Mouse (Mus musculus) fat pad, adult 2 months (tissue): ENCODE results near the gene Tert.
A peak's percentile ranks its signal among the peaks of the same experiment; 100 is the strongest.

Experiments used
- DNase-seq: peaks from one replicate; pipeline ENCODE4 v3.0.0-alpha.2; 2011; ENCODE audit warnings: low read depth, low spot score; ENCODE audit errors: extremely low read depth

Gene Tert

DNA sequence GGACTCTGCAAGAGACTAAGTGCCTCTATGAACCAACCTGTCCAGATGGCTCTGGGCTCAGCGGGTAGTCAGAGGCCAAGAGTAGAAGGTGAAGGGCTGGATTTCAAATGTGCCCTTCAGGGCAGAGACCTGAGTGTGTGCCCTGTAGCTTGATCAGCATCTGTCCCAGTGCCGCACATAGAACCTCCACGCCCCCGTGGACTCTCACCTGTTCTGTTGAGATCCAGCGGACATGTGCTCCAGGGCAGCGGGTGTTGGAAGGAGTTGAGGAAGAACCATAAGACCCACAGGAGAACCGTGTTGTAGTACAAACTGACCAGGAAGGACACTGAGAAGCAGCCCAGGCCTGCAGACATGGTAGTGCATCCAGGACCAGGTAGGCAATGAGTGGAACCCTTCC lies 48.5 kb downstream of the Tert start:
- no peak for DNase-seq

DNA sequence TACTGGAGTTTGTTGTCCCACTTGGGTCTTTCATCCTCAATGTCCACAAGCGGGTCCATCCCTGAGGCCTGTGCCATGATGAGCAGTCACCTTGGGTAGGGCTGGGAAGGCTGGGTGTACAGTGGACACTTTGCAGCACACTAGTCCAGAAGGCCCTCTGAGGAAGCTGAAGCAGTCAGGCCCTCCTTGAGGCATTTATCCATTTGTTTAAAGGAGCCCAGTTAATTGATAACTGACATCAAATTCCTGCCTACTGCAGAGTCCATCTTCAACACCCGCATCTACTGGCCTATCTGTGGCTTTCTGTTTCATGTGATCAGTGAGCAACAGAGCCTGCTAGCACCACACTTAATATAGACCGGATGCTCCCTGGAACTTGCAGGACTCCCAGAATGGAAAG lies 51.1 kb downstream of the Tert start, which contains the start of gene Slc6a18:
Gene Slc6a18 (minus strand): TSS at position 171 of the 400 bp plus-strand sequence.
- no peak for DNase-seq

DNA sequence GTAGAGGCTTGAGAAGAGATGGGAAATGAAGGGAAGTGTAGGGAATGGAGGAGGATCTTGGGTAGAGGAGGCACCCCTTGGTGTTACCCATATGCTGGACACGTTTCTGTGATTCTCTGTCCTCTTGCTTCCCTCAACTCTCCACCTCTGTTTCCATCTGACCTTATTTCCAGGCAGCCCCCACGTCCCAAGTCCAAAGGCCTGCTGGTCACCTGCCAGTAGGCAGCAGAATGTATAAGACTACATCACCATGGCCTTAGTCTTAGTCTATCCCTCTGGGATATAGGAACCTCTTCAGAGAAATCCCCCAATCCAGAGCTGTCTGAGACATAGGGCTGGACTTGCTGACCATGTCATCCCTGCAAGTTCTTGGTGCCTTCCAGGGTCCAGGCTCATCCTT lies 52.6 kb downstream of the Tert start:
- DNase-seq: no peak

DNA sequence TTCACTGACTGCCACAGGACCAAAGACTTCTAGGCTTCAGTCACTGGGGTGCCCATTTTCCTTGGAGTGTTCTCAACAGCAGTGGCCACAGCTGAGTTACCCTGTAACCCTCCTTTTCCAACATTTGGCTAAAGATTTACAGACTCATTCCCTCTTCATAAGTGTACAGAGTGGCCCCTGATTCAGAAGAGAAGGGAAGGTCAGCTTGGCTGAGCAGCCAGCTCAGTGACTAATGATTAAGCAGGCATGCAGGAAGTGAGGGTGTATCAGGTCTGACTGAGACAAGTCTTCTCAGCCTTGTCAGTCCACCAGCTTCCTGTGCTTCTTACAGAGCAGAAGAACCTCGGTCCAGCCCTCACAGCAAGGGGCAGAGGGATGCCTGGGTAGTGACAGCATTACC lies 53.7 kb downstream of the Tert start:
- no peak for DNase-seq

DNA sequence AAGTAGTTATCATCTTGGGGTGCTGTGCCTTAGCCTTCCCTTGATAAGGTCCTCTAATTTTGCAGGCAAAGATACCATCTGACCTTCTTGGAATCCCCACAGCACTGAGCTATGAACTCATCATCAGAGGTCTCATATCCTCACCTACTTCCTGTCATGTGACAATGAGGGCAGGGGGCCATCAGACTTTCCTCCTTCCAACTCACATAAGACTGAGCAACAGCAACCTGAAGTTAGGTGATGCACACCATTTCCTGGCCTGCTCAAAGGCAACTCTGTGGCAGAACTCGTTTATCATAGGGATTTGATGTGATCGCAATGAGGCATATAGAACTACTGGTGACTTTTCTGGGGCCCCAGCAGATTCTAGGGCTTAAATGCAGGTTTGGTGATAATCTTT lies 55.5 kb downstream of the Tert start:
- no peak for DNase-seq

DNA sequence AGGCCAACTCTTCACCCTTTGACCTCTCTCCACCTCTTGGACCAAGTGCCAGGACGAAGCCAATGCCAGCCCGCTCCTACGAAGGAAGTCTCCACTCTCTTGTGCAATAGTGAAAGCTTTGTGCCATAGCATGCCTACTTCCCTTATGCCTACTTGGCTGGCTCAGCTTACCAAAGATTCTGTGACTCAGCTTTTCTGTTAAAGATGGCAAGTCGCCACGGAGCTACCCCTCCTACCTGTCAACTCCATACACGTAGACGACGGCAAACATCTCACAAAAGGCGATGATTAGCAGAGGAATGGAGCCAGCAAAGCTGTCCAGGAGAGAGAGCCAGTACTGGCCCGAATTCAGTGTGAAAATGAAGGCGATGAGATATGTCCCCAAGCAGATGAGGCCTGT lies 57.0 kb downstream of the Tert start:
- peak; percentile 73 for DNase-seq

DNA sequence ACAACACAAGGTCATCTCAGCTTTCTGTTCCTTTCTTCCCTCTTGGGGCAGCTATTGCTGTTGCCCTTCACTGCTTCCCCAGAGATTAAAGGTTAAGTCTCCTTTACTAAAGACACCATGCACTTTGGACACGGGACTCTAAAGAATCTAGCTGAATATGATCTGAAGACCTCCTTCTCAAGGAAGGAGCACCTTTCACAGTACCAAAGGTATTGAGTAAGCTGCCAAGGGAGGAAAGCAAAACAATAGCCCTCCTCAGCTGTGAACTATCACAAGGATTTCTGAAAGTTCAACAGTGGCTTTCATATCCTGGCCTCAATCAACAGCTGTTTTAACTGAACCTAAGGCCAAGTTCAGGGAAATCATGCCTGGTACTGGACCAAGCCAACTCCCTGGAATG lies 57.7 kb downstream of the Tert start:
- DNase-seq: no peak

DNA sequence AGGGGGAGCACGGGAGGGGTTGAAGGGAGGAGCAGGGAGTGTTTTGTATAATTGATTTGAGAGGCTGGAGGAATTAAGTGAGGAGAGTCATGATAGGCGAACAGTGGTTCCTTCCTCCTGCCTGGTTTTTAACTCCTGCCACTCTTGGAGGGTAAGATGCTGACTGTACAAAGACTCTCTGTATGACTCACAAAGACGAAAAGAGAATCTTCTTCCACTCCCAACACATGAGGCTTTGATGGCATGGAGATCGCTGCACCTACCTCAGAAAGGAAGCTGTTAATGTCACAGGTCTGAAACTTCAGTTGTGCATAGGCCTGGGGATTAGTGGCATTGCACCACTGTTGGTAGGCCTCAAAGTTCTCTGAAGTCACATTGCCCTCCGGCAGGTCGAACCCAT lies 58.8 kb downstream of the Tert start:
- DNase-seq: no peak

DNA sequence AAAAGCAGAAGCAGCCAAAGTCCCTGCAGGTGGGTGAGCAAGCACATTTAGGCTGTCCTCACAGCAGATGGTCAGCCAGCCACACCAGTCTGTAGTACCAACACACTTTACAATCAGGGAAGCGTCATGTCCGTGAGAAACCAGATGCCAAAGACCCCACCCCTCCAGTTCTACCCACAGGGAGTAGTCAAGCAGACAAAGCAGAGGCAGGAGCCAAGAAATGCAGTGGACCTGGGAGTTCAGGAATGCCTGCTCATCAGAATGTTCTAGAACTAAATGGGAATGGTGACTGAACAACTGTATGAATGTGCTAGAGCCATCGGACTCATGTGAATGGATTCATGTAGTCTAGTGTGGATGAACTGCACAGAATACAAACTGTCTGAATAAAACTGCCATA lies 60.9 kb downstream of the Tert start:
- no peak for DNase-seq

DNA sequence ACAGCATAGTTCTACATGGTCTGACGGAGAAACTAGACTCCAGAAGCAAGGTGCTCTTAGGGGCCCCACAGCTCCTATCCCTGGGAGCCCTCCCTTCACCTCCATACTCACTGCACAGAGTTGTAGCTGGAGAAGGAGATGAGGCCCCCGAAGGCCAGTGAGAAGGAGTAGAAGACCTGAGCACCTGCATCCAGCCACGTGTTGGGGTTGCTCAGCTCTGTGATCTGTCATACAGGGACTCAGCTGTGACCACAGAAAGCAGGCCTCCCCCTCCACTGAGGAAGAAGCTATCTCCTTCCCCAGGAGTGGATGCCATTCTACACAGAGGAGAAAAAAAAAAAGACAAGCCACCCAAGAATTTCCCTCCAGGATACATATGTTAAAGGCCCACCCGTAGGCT lies 62.2 kb downstream of the Tert start:
- no peak for DNase-seq

DNA sequence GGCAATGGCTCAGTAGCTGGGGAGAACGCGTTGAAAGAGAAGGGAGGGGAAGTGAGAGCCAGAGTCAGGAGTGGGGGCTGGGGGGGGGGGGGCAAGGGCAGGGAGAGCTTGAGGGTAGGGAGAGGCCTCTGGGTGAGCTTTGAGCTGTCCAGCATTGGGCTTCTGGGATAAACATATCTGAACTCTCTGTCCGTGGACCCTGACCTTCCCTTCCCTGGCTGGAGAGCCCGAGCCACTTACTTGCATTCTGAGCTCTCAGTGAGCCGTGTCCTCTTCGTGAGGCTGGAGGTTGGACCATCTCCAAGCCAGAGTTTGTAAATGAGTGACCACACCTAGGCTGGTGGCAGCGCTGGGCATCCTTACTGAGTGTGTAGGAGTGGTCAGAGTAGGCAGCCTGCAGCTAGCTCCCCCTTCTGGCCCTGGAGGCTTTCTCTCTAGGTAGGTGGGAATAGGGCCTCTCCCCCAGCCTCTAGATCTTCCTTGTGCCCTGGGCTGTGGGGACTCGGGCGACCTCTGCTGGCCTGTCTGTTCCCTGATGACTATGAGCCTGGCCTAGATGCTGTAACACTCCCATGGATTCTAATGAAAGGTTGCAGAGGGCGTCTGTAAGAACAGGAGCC lies 65.6 kb downstream of the Tert start:
- no peak for DNase-seq

DNA sequence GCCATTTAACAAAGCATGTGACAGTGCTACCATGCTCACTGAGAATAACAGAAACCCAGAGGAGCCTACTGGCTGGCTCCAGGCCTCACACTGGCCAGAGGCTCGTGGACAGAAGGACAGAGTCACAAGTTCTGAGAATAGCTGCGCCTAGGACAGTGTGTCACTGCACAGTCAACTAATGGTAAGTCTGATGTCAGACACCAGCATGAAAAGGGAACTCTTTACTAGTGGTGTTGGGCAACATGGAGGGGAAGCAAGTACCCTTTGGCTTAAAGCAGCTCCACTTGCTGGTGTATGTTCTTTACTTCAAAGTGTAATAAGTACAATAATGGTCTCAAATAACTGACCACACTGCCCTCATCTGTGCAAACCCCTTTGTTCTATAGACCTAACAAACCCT lies 66.6 kb downstream of the Tert start:
- DNase-seq: no peak

DNA sequence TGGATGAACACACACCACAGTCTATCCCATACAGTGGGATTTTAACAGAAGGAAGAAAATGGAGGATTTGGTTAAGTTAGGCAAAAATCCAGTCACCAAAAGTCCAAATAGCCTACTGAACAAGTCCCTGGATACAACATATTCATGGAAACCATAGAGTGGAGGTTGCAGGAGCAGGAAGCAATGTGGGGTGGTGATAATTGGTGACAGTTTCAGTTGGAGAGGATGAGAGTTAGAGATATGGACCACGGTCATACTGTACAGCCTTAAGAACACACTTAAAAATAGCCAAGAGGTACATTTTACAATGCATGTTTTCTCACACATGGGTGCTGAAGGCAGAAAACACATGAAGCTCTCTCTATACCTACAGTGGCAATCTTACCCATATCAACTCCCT lies 68.3 kb downstream of the Tert start:
- no peak for DNase-seq

DNA sequence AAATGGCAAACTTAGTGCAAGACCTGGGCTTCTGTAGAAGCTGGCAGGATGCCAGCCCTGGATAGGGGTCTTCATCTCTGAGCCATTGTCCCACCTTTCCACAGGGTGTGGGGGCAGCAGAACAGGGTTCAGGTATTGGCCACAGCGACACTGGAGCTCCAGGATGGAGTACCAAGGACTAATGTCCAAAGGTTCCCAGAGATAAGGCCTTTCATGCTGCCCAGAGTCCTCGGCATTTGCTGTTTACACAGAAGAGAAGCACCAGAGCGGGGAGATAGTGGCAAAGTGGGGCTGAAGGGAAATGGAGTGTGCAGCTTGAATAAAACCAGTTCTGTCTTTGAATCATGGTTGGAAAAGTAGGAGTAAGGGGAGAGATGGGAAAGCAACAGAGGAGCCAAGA lies 69.8 kb downstream of the Tert start:
- no peak for DNase-seq
